Mouse (Mus musculus) embryo, embryonic 11 days (tissue): ENCODE measurements at regions not wholly inside any gene's neighbourhood (a gene's known extent, or its start where the extent isn't known, plus 50 kb on each side); places are given as distances from the start of the nearest gene placed in this dataset.

Source experiments
- DNase-seq: peaks from one replicate; pipeline ENCODE4 v3.0.0-alpha.2; 2015

- peak; percentile 59 for DNase-seq
Measured at GRCm38 (mm10) chr17:54065187-54065795, 74.8 kb upstream of the Sult1c1 start.

- peak; percentile 59 for DNase-seq
Measured at GRCm38 (mm10) chr17:54061280-54061679, 70.8 kb upstream of the Sult1c1 start.
